Mouse (Mus musculus): ENCODE data around the gene Notch3.
"Not testable (repeated sequence)": the region's sequence is repeated elsewhere in the genome, so short reads cannot be mapped to it uniquely, and the experiment has no call there.

Gene Notch3

GRCm38 (mm10) chr17:32114486-32114885 lies 52.2 kb downstream of the Notch3 start:
- POLR2A ChIA-PET = interaction anchor here (0.6 to 2.9 kb wide), 25 partner anchors 8 to 679 kb away, joined by 3 to 20 read pairs (median 5); partner anchors contain the start of genes Brd4 (in 1 of the 4) and Ephx3 (in 1 of the 4)
- CTCF ChIA-PET = interaction anchor here in 2 of 4 experiments (0.6 kb wide), 2 partner anchors 366 to 1164 kb away, joined by 4 to 10 read pairs; no protein-coding TSS in a partner anchor

- ChIA-PET CTCF (interaction anchor here in 3 of 4 experiments (0.6 to 1.4 kb wide), 8 partner anchors 11 to 1163 kb away, joined by 3 to 10 read pairs (median 4); partner anchors contain the start of gene Ephx3 (in 1 of the 3)), POLR2A (interaction anchor here (0.5 to 2.9 kb wide), 39 partner anchors 8 to 1056 kb away, joined by 3 to 20 read pairs (median 4); partner anchors contain the start of genes Brd4 (in 1 of the 4), Ephx3 (in 1 of the 4), Hsf2bp (in 1 of the 4) and Notch3 (in 1 of the 4))
Observed at GRCm38 (mm10) chr17:32113523-32114421, 52.9 kb downstream of the Notch3 start.

GRCm38 (mm10) chr17:32113255-32113522 lies 53.5 kb downstream of the Notch3 start:
- ChIA-PET CTCF (interaction anchor here in 2 of 4 experiments (0.8 to 1.4 kb wide), 6 partner anchors 10 to 96 kb away, joined by 3 to 4 read pairs (median 4); partner anchors contain the start of gene Ephx3 (in 1 of the 2)), POLR2A (interaction anchor here in 3 of 4 experiments (0.6 to 2.9 kb wide), 25 partner anchors 8 to 554 kb away, joined by 3 to 20 read pairs (median 5); partner anchors contain the start of genes Ephx3 (in 1 of the 3), Hsf2bp (in 1 of the 3) and Rrp1b (in 1 of the 3))

- CTCF ChIA-PET = interaction anchor here in 2 of 4 experiments (0.9 to 1.4 kb wide), 5 partner anchors 39 to 97 kb away, joined by 3 to 4 read pairs (median 3); partner anchors contain the start of gene Ephx3 (in 1 of the 2)
- POLR2A ChIA-PET = interaction anchor here in 3 of 4 experiments (0.8 to 2.9 kb wide), 17 partner anchors 8 to 553 kb away, joined by 3 to 20 read pairs (median 5); partner anchors contain the start of gene Ephx3 (in 1 of the 3)
Observed at GRCm38 (mm10) chr17:32112434-32113254, 54.0 kb downstream of the Notch3 start.

- POLR2A ChIA-PET = interaction anchor here in 3 of 4 experiments (0.6 to 1.8 kb wide), 5 partner anchors 10 to 525 kb away, joined by 3 to 4 read pairs (median 4); partner anchors contain the start of gene Akap8 (in 1 of the 3)
- CTCF ChIA-PET = interaction anchor here in 1 of 4 experiments (1.0 kb wide), 1 partner anchor 418 kb away, joined by 3 read pairs; no protein-coding TSS in a partner anchor
Observed at GRCm38 (mm10) chr17:32110980-32111780, 55.5 kb downstream of the Notch3 start.

- ChIA-PET POLR2A (interaction anchor here in 3 of 4 experiments (0.6 to 1.8 kb wide), 6 partner anchors 10 to 990 kb away, joined by 3 to 4 read pairs (median 4); partner anchors contain the start of gene Akap8 (in 1 of the 3)), CTCF (interaction anchor here in 1 of 4 experiments (1.0 kb wide), 1 partner anchor 417 kb away, joined by 3 read pairs; no protein-coding TSS in a partner anchor)
Observed at GRCm38 (mm10) chr17:32110424-32110823, 56.2 kb downstream of the Notch3 start.

GRCm38 (mm10) chr17:32109201-32109940 lies 57.3 kb downstream of the Notch3 start:
- ChIA-PET POLR2A (interaction anchor here in 1 of 4 experiments (1.8 kb wide), 1 partner anchor 9 kb away, joined by 4 read pairs; no protein-coding TSS in a partner anchor), CTCF (interaction anchor here in 1 of 4 experiments (0.6 kb wide), 1 partner anchor 42 kb away, joined by 3 read pairs; no protein-coding TSS in a partner anchor)

GRCm38 (mm10) chr17:32108320-32109011 lies 58.2 kb downstream of the Notch3 start:
- CTCF ChIA-PET, POLR2A ChIA-PET: not testable (repeated sequence)

- POLR2A ChIA-PET = no interaction called here
- CTCF ChIA-PET = no interaction called here
Observed at GRCm38 (mm10) chr17:32107877-32108276, 58.8 kb downstream of the Notch3 start.

GRCm38 (mm10) chr17:32106358-32106757 lies 60.3 kb downstream of the Notch3 start:
- ChIA-PET CTCF (interaction anchor here in 1 of 4 experiments (0.5 kb wide), 1 partner anchor 615 kb away, joined by 3 read pairs; no protein-coding TSS in a partner anchor), POLR2A (interaction anchor here in 1 of 4 experiments (1.6 kb wide), 1 partner anchor 15 kb away, joined by 4 read pairs; no protein-coding TSS in a partner anchor)

- ChIA-PET CTCF (interaction anchor here (0.6 to 1.4 kb wide), 7 partner anchors 10 to 539 kb away, joined by 3 to 8 read pairs (median 3); no protein-coding TSS in a partner anchor), POLR2A (interaction anchor here in 2 of 4 experiments (0.6 to 1.2 kb wide), 4 partner anchors 11 to 418 kb away, joined by 3 to 5 read pairs (median 4); no protein-coding TSS in a partner anchor)
Observed at GRCm38 (mm10) chr17:32103054-32103453, 63.6 kb downstream of the Notch3 start.

GRCm38 (mm10) chr17:32099943-32100586 lies 66.6 kb downstream of the Notch3 start:
- CTCF ChIA-PET = interaction anchor here in 3 of 4 experiments (0.6 to 1.2 kb wide), 5 partner anchors 26 to 138 kb away, joined by 3 read pairs; no protein-coding TSS in a partner anchor

GRCm38 (mm10) chr17:32099574-32099942 lies 67.1 kb downstream of the Notch3 start:
- ChIA-PET POLR2A (interaction anchor here in 3 of 4 experiments (0.8 to 2.9 kb wide), 11 partner anchors 8 to 265 kb away, joined by 3 to 14 read pairs (median 5); no protein-coding TSS in a partner anchor), CTCF (interaction anchor here in 1 of 4 experiments (1.2 kb wide), 2 partner anchors 26 to 44 kb away, joined by 3 read pairs; no protein-coding TSS in a partner anchor)

More at GRCm38 (mm10) chr17:32099943-32100586, 66.6 kb downstream of the Notch3 start:
- POLR2A ChIA-PET = interaction anchor here (0.6 to 2.9 kb wide), 32 partner anchors 9 to 608 kb away, joined by 3 to 14 read pairs (median 4); partner anchors contain the start of gene Ephx3 (in 1 of the 4)

GRCm38 (mm10) chr17:32098905-32099304 lies 67.7 kb downstream of the Notch3 start:
- POLR2A ChIA-PET = interaction anchor here in 1 of 4 experiments (0.8 to 2.9 kb wide), 2 partner anchors 7 to 264 kb away, joined by 6 to 11 read pairs; no protein-coding TSS in a partner anchor
- CTCF ChIA-PET = not testable (repeated sequence)

- ChIA-PET CTCF (no interaction called here), POLR2A (interaction anchor here in 2 of 4 experiments (0.5 to 0.8 kb wide), 3 partner anchors 160 to 199 kb away, joined by 4 read pairs; no protein-coding TSS in a partner anchor)
Observed at GRCm38 (mm10) chr17:32097676-32098075, 69.0 kb downstream of the Notch3 start.

Measured in embryonic stem cell, embryonic (primary cell).